Mouse (Mus musculus) activated CD4-positive, CD25-positive, alpha-beta regulatory T cell (primary cell): ENCODE data around the gene Olfr330. TPM values are rescaled to one million over a fixed set of nuclear protein-coding genes. Genes with fewer than 3 reads are reported as not detected.

Experiments used
- polyA plus RNA-seq, 2 experiments: library from polyadenylated mRNA; unstranded; fragments of 100-300 nt; shearing (Covaris generic); gene quantifications; one replicate each; pipeline ENCODE4 v1.2.1; 2017

The Olfr330 gene
- not detected for polyA plus RNA-seq

DNA sequence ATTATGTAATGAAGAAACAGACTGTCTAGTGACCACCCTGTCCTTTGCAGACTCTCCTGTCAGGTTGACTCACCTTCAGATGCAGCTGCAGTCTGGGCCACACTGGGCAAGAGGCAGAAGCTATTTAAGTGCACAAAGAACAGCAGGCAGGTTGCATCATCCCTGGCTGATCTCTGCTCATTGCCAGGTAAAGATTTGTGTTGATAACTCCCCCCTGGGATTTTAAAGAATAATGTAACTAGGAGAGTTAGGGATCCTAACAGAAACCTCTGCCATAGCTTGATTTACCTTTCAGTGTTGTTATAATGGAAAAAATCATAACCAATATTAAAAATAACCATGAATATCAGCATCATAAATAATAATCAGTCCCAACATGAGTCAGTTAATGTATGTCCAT, at the start of gene Olfr330:
Olfr330 (minus strand) TSS at position 101 of the 400 bp plus-strand sequence.

DNA sequence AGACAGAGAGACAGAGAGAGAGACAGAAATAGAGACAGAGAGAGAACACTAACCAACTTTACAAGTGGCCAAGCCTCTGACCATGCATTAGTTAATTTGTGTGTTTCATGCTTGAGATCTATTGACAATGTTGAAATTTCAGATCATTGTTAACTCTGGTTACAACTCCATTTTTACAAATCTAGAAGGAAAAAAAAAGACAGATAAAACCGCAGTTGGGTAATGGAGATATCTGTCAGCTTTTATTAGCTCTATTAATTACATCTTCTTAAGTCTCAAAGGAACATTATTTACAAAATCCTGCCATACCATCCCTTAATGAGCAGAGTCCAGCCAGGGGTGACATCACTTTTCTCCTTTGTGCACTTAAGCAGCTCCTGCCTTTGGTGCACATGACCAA, 42.8 kb upstream of the Olfr330 start, which contains the start of gene Olfr325:
Olfr325 (plus strand) TSS at position 301 of the 400 bp plus-strand sequence.

DNA sequence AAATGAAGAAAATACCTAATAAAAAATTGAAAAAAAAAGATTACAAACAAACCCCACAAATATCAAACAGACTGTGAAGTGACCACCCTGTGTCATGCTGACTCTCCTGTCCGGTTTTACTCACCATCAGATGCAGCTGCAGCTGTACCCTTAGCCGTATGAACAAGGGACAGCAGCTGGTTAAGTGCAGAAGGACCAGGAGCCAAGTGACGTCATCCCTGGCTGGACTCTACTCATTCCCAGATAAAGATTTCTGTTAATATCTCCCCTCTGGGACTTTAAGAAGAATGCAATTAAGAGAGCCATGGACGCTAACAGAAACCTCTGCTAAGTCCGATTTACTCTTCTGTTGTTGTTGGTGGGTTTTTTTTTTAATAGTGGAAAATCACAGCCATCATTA, 35.8 kb upstream of the Olfr330 start, which contains the start of gene Olfr224:
Olfr224 (minus strand) TSS at position 149 of the 400 bp plus-strand sequence.

GRCm38 (mm10) chr11:58555536-58555935, 20.9 kb upstream of the Olfr330 start, which contains the start of gene Olfr328:
TSS of gene Olfr328 (minus strand) at chr11:58555636.

GRCm38 (mm10) chr11:58546322-58546721, 11.7 kb upstream of the Olfr330 start, which contains the start of gene Olfr329-ps:
TSS of gene Olfr329-ps (minus strand) at chr11:58546422.

DNA sequence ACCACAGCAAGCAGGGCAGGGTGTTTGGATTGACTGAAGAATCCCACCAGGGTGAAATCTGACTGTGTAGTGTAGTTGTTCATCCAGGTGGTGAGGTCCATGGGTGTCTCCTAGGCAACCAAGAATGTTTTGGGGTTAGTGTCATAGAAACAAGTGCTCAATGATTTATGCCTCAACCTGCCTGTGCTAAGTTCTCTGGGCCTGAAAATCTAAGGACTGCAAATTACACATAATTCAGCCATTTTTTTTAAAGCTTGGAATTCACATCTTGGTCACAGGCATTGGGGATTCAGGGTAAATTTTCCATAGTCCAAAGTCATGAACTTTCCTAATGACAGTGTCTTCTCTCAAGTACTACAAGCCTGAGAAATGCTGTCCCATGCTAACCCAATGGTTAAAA, 32.2 kb downstream of the Olfr330 start, which contains the start of gene Olfr331:
Olfr331 (minus strand) TSS at position 101 of the 400 bp plus-strand sequence.

GRCm38 (mm10) chr11:58492455-58492854, 42.2 kb downstream of the Olfr330 start, which contains the start of gene Olfr332:
TSS of gene Olfr332 (minus strand) at chr11:58492555.

Other genes starting within 250 kb of the Olfr330 start
- 10 to 100 TPM; 25.6 to 28.0 TPM for gene Zfp692, start 227.8 kb downstream of the Olfr330 start, polyA plus RNA-seq
- 10 to 100 TPM; 29.7 to 51.5 TPM for gene Zfp672, start 204.5 kb downstream of the Olfr330 start, polyA plus RNA-seq
- gene Sh3bp5l, start 204.1 kb downstream of the Olfr330 start, polyA plus RNA-seq: 10 to 100 TPM; 11.3 to 19.7 TPM
- gene Lypd8, start 155.8 kb downstream of the Olfr330 start, polyA plus RNA-seq: under 1 TPM in 1 of 2 experiments, not detected in 1; 0.21 TPM
- gene 1810065E05Rik, start 113.7 kb downstream of the Olfr330 start, polyA plus RNA-seq: not detected
- under 1 TPM in 1 of 2 experiments, not detected in 1; 0.12 TPM for gene Gm12253, start 102.3 kb downstream of the Olfr330 start, polyA plus RNA-seq
- gene Lypd9, start 81.9 kb downstream of the Olfr330 start, polyA plus RNA-seq: not detected
- not detected for gene Olfr30, start 72.6 kb downstream of the Olfr330 start, polyA plus RNA-seq
- under 1 TPM in 1 of 2 experiments, not detected in 1; 0.10 TPM for gene Olfr332, start 42.3 kb downstream of the Olfr330 start, polyA plus RNA-seq
- gene Olfr331, start 32.3 kb downstream of the Olfr330 start, polyA plus RNA-seq: not detected
- not detected for gene Olfr329-ps, start 11.6 kb upstream of the Olfr330 start, polyA plus RNA-seq
- not detected for gene Olfr328, start 20.8 kb upstream of the Olfr330 start, polyA plus RNA-seq
- not detected for gene Olfr224, start 35.7 kb upstream of the Olfr330 start, polyA plus RNA-seq
- gene Olfr325, start 42.9 kb upstream of the Olfr330 start, polyA plus RNA-seq: not detected
- not detected for gene Olfr324, start 60.3 kb upstream of the Olfr330 start, polyA plus RNA-seq
- not detected for gene 2210407C18Rik, start 81.2 kb upstream of the Olfr330 start, polyA plus RNA-seq
- under 1 TPM in 1 of 2 experiments, not detected in 1; 0.14 TPM for gene Olfr323, start 95.7 kb upstream of the Olfr330 start, polyA plus RNA-seq
- under 1 TPM; 0.21 to 0.43 TPM for gene Trim58, start 105.6 kb upstream of the Olfr330 start, polyA plus RNA-seq
- gene Olfr322, start 123.9 kb upstream of the Olfr330 start, polyA plus RNA-seq: not detected
- gene Olfr320, start 146.3 kb upstream of the Olfr330 start, polyA plus RNA-seq: not detected
- not detected for gene Olfr319, start 164.3 kb upstream of the Olfr330 start, polyA plus RNA-seq
- under 1 TPM; 0.05 to 0.11 TPM for gene Olfr318, start 189.2 kb upstream of the Olfr330 start, polyA plus RNA-seq
- gene Olfr317, start 204.4 kb upstream of the Olfr330 start, polyA plus RNA-seq: not detected
- not detected for gene Olfr316, start 217.9 kb upstream of the Olfr330 start, polyA plus RNA-seq
- gene Olfr315, start 238.4 kb upstream of the Olfr330 start, polyA plus RNA-seq: under 1 TPM in 1 of 2 experiments, not detected in 1; 0.11 TPM
- gene Olfr314, start 248.1 kb upstream of the Olfr330 start, polyA plus RNA-seq: under 1 TPM in 1 of 2 experiments, not detected in 1; 0.20 TPM